Mouse (Mus musculus): Measurements from ENCODE around the gene Rapgef1.

Rapgef1 gene

GRCm38 (mm10) chr2:29623247-29624090 is 3.9 kb downstream of the Rapgef1 start:
- peak in 1 of 2 experiments; percentile 15 for DNase-seq

- DNase-seq: peak in 1 of 2 experiments; percentile 33
Observed at GRCm38 (mm10) chr2:29624091-29624608, 4.6 kb downstream of the Rapgef1 start.

GRCm38 (mm10) chr2:29624739-29625138 is 5.2 kb downstream of the Rapgef1 start:
- peak; percentile 59 to 68 for DNase-seq

- peak in 1 of 2 experiments; percentile 15 for DNase-seq
Observed at GRCm38 (mm10) chr2:29625573-29626200, 6.2 kb downstream of the Rapgef1 start.

- peak in 1 of 2 experiments; percentile 1 for DNase-seq
Observed at GRCm38 (mm10) chr2:29627337-29627736, 7.8 kb downstream of the Rapgef1 start.

- DNase-seq: peak in 1 of 2 experiments; percentile 20
Observed at GRCm38 (mm10) chr2:29628186-29628585, 8.7 kb downstream of the Rapgef1 start.

- peak in 1 of 2 experiments; percentile 15 for DNase-seq
Observed at GRCm38 (mm10) chr2:29628763-29629181, 9.3 kb downstream of the Rapgef1 start.

GRCm38 (mm10) chr2:29629311-29629710 is 9.8 kb downstream of the Rapgef1 start:
- DNase-seq: peak in 1 of 2 experiments; percentile 20

GRCm38 (mm10) chr2:29630141-29630771 is 10.7 kb downstream of the Rapgef1 start:
- peak in 1 of 2 experiments; percentile 11 for DNase-seq

GRCm38 (mm10) chr2:29631020-29631419 is 11.5 kb downstream of the Rapgef1 start:
- peak in 1 of 2 experiments; percentile 23 for DNase-seq

GRCm38 (mm10) chr2:29631564-29632167 is 12.1 kb downstream of the Rapgef1 start:
- peak in 1 of 2 experiments; percentile 21 for DNase-seq

- DNase-seq: peak in 1 of 2 experiments; percentile 14
Observed at GRCm38 (mm10) chr2:29632168-29632662, 12.7 kb downstream of the Rapgef1 start.

GRCm38 (mm10) chr2:29633101-29633554 is 13.6 kb downstream of the Rapgef1 start:
- peak; percentile 89 to 92 for DNase-seq

GRCm38 (mm10) chr2:29633782-29634181 is 14.3 kb downstream of the Rapgef1 start:
- peak in 1 of 2 experiments; percentile 12 for DNase-seq

- DNase-seq: peak in 1 of 2 experiments; percentile 13
Observed at GRCm38 (mm10) chr2:29634541-29634940, 15.0 kb downstream of the Rapgef1 start.

- DNase-seq: no peak
Observed at GRCm38 (mm10) chr2:29635966-29636507, 16.5 kb downstream of the Rapgef1 start.

GRCm38 (mm10) chr2:29637528-29637927 is 18.0 kb downstream of the Rapgef1 start:
- DNase-seq: no peak

GRCm38 (mm10) chr2:29639377-29639776 is 19.9 kb downstream of the Rapgef1 start:
- DNase-seq: peak in 1 of 2 experiments; percentile 63

- DNase-seq: no peak
Observed at GRCm38 (mm10) chr2:29639953-29640743, 20.6 kb downstream of the Rapgef1 start.

GRCm38 (mm10) chr2:29641707-29642106 is 22.2 kb downstream of the Rapgef1 start:
- DNase-seq: no peak

GRCm38 (mm10) chr2:29643418-29643817 is 23.9 kb downstream of the Rapgef1 start:
- DNase-seq: peak; percentile 49 to 72
